Mouse (Mus musculus) urinary bladder, postnatal 25 days (tissue): ENCODE results near the gene Dync1i1.

Source experiments
- DNase-seq: peaks from one replicate; pipeline ENCODE4 v3.0.0; 2022; ENCODE audit warnings: low spot score

Dync1i1 gene

DNA sequence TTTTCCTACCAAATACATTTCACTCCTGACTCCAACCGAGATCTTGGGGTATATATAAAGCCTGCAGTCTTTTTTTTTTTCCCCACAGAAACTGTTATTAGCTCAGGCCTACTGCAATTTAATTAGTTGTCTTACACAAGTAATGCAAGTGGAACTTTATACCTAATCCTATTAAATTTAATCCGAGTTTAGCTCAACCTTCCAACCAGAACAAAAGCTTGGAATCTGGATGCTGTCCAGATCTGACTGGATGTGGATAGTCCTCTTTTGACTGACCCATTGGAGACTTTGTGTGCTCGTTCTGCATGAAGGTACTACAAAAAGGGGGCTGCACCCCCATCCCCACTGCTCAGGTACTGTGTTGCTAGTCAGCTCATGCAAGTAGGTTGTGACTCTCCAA lies 328.5 kb downstream of the Dync1i1 start:
- DNase-seq, result no peak

DNA sequence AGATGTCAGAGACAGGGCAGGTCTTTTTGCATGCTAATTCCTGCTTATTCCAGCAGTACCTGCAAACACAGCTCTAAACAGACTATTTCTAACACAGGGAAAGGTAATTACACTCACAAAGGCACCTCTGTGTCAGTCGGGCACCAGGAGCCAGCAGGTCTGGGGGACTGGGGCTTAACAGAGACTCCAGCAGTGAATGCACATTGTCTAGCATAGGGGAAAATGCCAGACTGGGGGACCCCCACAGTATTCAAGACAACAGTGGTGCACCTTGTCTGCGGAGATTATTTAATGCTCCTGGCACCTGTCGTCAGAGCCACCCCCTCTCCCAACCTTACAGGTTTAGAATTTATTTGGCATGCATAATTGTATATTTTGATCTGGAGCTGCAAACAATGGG lies 333.1 kb downstream of the Dync1i1 start:
- DNase-seq, result no peak

DNA sequence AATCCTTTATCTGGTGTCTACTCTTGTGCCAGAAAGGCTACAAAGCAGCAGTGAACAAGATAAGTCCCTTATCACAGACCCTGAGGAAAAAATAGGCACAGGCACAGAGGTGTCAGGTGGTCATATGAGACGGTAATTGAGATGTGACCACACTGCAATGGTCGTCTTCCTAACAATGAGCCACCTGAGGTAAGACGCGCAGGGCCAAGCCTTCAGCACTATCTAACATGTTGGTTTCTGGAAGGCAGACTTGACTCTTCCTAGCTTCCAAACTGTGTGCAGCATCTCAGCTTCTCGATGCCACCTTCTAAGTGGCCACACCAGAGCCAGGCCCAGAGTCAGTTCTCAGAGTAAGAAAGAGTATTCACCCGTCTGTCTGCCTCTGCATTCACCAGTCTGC lies 341.8 kb downstream of the Dync1i1 start:
- no peak for DNase-seq

DNA sequence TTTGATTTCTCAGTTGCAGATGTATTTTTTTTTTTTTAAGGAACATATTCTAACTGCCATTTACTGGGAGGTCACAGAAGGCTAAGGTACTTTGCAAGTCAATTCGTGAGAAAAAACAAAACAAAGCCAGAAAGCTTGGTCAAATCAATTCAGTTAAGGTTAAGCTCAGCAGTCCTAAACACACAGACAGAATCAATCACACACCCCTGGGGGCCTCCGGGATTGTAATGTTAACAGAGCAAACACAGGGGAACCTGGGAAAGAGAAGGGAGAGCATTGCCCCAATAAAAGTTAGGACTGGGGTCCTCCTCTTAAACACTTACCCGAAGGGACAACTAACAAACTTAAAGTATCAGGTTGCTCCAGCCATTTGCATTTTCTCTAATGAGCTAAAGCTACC lies 344.6 kb downstream of the Dync1i1 start:
- no peak for DNase-seq

DNA sequence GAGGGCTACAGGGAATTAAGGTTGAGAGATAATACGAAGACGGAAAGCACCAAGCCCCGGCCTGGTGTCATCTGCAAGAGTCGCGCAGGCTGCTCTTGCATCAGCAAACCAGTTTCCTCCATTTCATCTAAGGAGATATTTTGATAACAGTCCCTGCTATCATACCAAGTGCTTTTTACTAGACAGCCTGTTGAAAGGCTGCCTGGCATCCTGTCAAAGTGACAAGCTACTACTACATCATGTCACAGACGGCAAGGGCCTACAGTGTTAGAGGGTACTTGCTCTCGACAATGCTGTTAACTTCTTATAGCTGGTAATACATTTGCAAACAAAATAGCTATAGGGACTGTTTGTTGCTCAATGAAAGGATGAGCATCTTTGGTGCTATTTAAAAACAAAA lies 345.6 kb downstream of the Dync1i1 start:
- DNase-seq, result no peak

DNA sequence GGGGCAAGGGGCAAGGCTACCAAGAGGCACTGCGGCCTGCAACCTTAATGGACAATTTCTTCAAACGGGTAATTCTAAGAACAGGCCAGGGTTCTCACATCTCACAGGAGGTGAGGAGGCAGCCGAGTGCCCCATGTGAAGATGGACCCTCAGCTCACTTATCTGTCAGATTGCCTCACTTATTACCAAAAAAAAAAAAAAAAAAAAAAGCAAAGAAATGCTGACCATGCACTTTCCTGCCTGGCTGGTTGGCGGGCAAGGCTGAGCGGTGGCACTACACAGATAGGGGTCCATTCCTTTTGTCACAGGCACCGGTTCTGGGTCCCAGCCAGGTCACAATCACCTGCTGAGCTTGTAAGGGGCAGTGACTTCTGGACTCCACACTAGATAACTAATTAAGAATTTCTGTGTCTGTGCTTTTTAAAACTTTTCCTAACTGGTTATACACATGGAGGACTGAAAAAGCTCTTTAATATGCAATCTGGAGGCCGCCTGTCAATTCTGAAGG lies 350.6 kb downstream of the Dync1i1 start:
- no peak for DNase-seq

DNA sequence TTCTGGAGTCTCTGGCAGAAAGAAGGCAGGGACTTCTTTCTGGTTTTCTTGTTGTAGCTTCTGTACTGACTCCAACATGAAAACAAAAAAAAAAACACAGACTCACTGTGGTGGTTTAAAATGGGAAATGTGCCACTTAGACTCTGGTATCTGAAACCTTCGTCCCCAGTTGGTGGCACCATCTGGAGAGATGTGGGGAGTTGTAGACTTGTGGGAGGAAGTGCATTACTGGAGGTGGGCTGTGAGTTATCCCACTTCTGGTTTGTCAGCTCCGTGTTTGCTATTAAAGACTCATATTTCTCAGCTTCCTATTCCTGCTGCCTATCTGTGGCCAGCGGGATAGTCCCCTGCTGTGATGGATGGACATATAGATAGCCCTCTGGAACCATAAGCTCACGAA lies 351.8 kb downstream of the Dync1i1 start:
- no peak for DNase-seq
